Mouse (Mus musculus) liver, postnatal 0 days (tissue): ENCODE measurements around the gene Tekt5. TPM values are rescaled to one million over a fixed set of nuclear protein-coding genes. Genes with fewer than 3 reads are reported as not detected.
A peak's percentile ranks its signal among the peaks of the same experiment; 100 is the strongest.

ENCODE experiments used
- ATAC-seq: fragments of 200-750 bp; cut with Nextera tagmentation; 2 replicates; pipeline ENCODE4 v1.8.0; 2017; ENCODE audit warnings: mild to moderate bottlenecking, moderate library complexity
- DNase-seq: peaks from one replicate; pipeline ENCODE4 v3.0.0-alpha.2; 2016
- H3K27ac ChIP-seq: fragments of 300-500 bp; sonication (generic); 2 replicates; pipeline ENCODE4 v1.5.1; 2014; ENCODE audit warnings: antibody characterized with exemption, moderate library complexity, mild to moderate bottlenecking, low read depth
- H3K27me3 ChIP-seq: fragments of 300-500 bp; sonication (generic); 2 replicates; pipeline ENCODE4 v1.6.1; 2014; ENCODE audit warnings: low read length, control low read depth, mixed read lengths; ENCODE audit not compliant: insufficient read depth
- H3K36me3 ChIP-seq: fragments of 300-500 bp; sonication (generic); replicated peaks from 2 replicates; pipeline ENCODE4 v1.6.1; 2014; ENCODE audit warnings: mild to moderate bottlenecking, control low read depth, low read length, moderate library complexity, mixed read lengths; ENCODE audit not compliant: insufficient read depth
- H3K4me1 ChIP-seq: fragments of 300-500 bp; sonication (generic); 2 replicates; pipeline ENCODE4 v1.6.1; 2014; ENCODE audit warnings: antibody characterized with exemption, mild to moderate bottlenecking, control low read depth; ENCODE audit not compliant: insufficient read depth
- H3K4me2 ChIP-seq: fragments of 300-500 bp; sonication (generic); 2 replicates; pipeline ENCODE4 v1.6.1; 2014; ENCODE audit warnings: low read depth, mild to moderate bottlenecking, low read length, moderate library complexity, mixed read lengths
- H3K4me3 ChIP-seq: fragments of 300-500 bp; sonication (generic); 2 replicates; pipeline ENCODE4 v1.5.1; 2014; ENCODE audit warnings: low read depth, low read length
- H3K9ac ChIP-seq: fragments of 300-500 bp; sonication (generic); replicated peaks from 2 replicates; pipeline ENCODE4 v1.6.1; 2014; ENCODE audit warnings: mild to moderate bottlenecking, moderate library complexity
- H3K9me3 ChIP-seq: fragments of 300-500 bp; sonication (generic); 2 replicates; pipeline ENCODE4 v1.6.1; 2016; ENCODE audit warnings: mild to moderate bottlenecking, control low read depth, low read length, mixed read lengths
- CTCF ChIP-seq: sonication (generic); IDR thresholded peaks from 2 replicates; pipeline ENCODE4 v1.5.1; 2016; ENCODE audit warnings: antibody characterized with exemption, low read depth
- EP300 ChIP-seq: IDR thresholded peaks from 2 replicates; pipeline ENCODE4 v1.6.1; 2016; ENCODE audit warnings: antibody characterized with exemption, low read depth, mild to moderate bottlenecking
- WGBS: fragments of 180-500 bp; shearing (Covaris S2); extraction: QIAGEN DNeasy Blood & Tissue Kit; methylation state at CpG from one replicate; pipeline ENCODE4 v1.1.7; 2014; ENCODE audit not compliant: insufficient replicate concordance; 5-methylcytosine and 5-hydroxymethylcytosine counted together
- polyA plus RNA-seq: library from polyadenylated mRNA; unstranded; fragments of >200 nt; fragmentation: Nextera tagmentation; extraction: Ambion mirVana; gene quantifications from 2 replicates; pipeline ENCODE4 v1.2.1, GENCODE M21; 2015

The Tekt5 gene
- polyA plus RNA-seq, 1 experiment from 2014 or later = not detected

DNA sequence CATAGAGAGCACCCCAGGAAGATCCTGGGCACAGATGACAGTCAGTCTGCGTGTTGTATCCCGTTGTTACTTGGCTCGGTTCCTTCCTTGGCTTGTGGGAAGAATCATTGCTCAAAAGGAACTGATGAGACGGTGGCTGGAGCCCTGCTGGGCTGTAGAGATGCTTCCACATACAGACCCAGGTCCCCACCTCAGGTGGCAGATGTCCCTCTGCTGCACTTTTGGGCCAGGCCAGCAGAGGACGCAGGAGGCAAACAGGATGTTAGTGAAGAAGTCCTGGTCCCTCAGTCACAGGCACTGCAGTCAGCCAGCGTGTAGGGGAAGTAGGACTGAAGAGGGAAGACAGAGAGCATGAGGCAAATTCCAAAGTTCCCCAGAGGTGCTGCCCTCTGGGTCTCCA is 20.7 kb upstream of the Tekt5 start:
- Histone ChIP-seq H3K27ac (no peak overlapping the region), H3K4me3 (no peak overlapping the region), H3K27me3 (no peaks in the 10 kb centered on the region), H3K4me1 (peaks cover 9% of the 10 kb centered on the region; the same call in 1 of the 2 replicates), H3K36me3 (peaks cover 47% of the 10 kb centered on the region), H3K9me3 (no peaks in the 10 kb centered on the region), H3K9ac (no peak overlapping the region), H3K4me2 (no peak overlapping the region)
- ATAC-seq (no peak), DNase-seq (peak; percentile 49)
- 69% methylated on average over 6 of the region's 6 CpGs for WGBS
- TF ChIP-seq CTCF (peak; percentile 74), EP300 (no peak)

DNA sequence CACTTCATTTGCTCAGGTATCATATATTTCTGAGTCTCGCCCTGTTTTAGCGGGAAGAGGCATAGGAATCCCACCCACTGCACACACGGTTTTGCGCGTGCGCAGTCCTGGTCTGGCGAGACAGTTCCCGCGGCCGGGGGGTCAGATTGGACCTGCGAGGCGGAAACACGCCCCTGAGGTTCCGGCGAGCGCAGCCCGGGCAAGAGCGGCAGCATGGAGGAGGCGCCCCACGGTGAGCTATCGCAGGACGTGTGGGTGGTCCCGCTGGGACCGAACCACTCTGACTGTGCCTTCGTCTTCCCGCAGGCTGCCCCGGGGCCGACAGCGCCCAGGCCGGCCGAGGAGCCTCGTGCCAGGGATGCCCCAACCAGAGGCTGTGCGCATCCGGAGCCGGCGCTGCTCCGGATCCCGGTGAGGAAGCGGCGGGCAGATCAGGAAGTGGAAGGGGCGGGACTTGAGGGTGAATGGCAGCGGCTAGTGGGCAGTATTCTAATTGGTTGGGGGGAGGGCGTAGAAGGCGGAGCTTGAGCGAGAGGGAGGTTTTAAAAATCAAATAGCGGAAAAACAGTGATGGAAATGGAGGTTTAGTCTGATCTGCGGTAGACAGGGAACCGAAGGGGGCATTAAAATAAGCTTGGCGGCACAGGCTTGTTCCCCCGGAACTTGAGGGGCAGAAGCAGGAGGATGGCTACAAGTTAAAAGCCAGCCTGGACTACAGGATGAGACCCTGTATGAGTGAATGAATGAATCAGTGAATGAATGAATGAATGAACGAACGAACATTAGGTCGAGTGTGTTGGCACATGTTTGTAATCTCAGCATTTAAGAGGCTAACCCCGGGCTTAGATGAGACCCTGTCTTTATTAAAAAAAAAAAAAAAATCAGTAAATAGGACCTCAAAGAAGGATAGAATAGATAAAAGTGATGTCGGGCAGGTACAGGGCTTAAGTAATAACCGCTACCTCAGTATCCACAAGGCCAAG is 16.8 kb upstream of the Tekt5 start, which contains the start of gene Nubp1:
Gene Nubp1 (plus strand): TSS at position 185 of the 983 bp plus-strand sequence.
- TF ChIP-seq EP300 = no peak
- TF ChIP-seq CTCF = no peak; the same call in 1 of the 2 replicates
- DNase-seq (peak; percentile 95), ATAC-seq (peak; percentile 99)
- Histone ChIP-seq H3K4me3 (peak within 1 kb of the TSS; percentile 76), H3K9me3 (no peaks in the 10 kb centered on the region), H3K9ac (peak within 1 kb of the TSS; percentile 77), H3K4me1 (peaks cover 9% of the 10 kb centered on the region; the same call in 1 of the 2 replicates), H3K4me2 (peak within 1 kb of the TSS; percentile 84), H3K27ac (peak within 1 kb of the TSS; percentile 94), H3K27me3 (0 out of 2 replicates have a peak, but pooled peaks cover 3% of the 10 kb centered on the region), H3K36me3 (peaks cover 16% of the 10 kb centered on the region)
- 3% methylated on average over 52 of the region's 56 CpGs for WGBS

DNA sequence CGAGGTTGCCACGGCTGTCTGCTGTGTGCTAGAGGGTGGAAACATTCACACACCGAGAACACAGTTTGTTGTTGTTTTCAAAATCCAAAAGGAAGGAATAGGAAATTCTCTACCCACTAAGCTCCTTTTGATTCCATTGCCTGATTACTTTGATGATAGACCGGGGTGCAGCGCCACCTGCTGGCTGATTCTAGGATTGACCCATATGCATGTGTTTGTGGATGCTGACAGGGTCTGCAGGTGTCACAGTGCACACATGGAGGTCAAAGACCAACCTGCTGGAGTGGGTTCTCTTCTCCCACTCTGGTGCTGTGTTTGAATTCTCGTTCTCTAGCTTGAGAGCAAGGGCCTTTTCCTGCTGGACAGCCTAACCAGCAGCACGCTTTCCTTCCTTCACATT is 3.9 kb upstream of the Tekt5 start:
- Histone ChIP-seq H3K27me3 (peaks cover 6% of the 10 kb centered on the region; the same call in 1 of the 2 replicates), H3K4me2 (no peak overlapping the region), H3K9me3 (no peaks in the 10 kb centered on the region), H3K36me3 (no peaks in the 10 kb centered on the region), H3K27ac (no peak overlapping the region), H3K9ac (no peak overlapping the region), H3K4me3 (no peak overlapping the region), H3K4me1 (no peaks in the 10 kb centered on the region; the same call in 1 of the 2 replicates)
- DNase-seq = peak; percentile 85
- WGBS = 35% methylated on average over 7 of the region's 7 CpGs
- no peak for ATAC-seq
- TF ChIP-seq EP300 (no peak), CTCF (peak; percentile 95)

DNA sequence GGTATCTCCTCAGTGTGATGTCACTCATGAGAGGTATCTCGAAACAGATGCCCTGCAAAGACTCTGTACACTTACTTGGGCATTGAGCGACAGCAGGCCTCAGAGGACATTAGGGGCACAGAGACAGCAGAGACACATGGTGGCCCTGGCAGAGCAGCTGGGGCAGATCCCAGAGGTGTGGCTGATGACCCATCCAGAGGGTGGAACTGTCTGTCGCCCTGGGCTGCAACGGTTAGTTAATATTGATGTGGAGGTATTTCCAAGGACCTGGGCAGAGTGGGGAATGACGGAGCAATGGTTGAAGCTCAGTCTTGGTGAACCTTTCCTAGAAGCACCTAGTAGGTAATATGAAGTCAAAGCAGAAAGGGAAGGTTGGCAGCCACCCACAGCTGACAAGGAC is 3.5 kb upstream of the Tekt5 start:
- WGBS = 63% methylated on average over 5 of the region's 5 CpGs
- no peak overlapping the region for H3K27ac ChIP-seq
- H3K4me2 ChIP-seq = no peak overlapping the region
- H3K9me3 ChIP-seq = no peaks in the 10 kb centered on the region
- ATAC-seq (no peak), DNase-seq (no peak)
- peaks cover 6% of the 10 kb centered on the region; the same call in 1 of the 2 replicates for H3K27me3 ChIP-seq
- no peaks in the 10 kb centered on the region; the same call in 1 of the 2 replicates for H3K4me1 ChIP-seq
- TF ChIP-seq CTCF (no peak), EP300 (no peak)
- H3K9ac ChIP-seq = no peak overlapping the region
- no peaks in the 10 kb centered on the region for H3K36me3 ChIP-seq
- H3K4me3 ChIP-seq = no peak overlapping the region

DNA sequence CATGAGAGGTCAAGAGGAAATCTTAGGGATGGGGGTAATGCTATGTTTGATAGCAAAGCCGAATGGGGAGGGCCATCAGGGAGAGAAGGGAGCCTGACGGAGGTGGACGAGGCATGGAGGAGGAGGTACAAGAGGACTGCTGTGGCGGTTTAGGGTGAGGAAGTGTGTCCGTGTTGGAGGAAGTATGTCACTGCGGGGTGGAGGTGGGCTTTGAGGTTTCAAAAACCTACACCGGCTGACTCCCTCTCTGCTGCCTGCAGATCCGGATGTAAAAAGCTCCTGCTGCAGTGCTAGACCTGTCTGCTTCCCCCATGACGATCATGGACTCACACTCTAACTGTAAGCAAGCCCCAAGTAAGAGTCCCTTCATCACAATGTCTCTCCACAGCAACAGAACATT is 2.7 kb downstream of the Tekt5 start:
- Histone ChIP-seq H3K36me3 (no peaks in the 10 kb centered on the region), H3K9me3 (no peaks in the 10 kb centered on the region), H3K27ac (no peak overlapping the region), H3K4me1 (no peaks in the 10 kb centered on the region; the same call in 1 of the 2 replicates), H3K4me3 (no peak overlapping the region), H3K4me2 (no peak overlapping the region), H3K27me3 (peaks cover 6% of the 10 kb centered on the region; the same call in 1 of the 2 replicates), H3K9ac (no peak overlapping the region)
- TF ChIP-seq EP300 (no peak), CTCF (no peak)
- 41% methylated on average over 9 of the region's 9 CpGs for WGBS
- DNase-seq (no peak), ATAC-seq (no peak)

DNA sequence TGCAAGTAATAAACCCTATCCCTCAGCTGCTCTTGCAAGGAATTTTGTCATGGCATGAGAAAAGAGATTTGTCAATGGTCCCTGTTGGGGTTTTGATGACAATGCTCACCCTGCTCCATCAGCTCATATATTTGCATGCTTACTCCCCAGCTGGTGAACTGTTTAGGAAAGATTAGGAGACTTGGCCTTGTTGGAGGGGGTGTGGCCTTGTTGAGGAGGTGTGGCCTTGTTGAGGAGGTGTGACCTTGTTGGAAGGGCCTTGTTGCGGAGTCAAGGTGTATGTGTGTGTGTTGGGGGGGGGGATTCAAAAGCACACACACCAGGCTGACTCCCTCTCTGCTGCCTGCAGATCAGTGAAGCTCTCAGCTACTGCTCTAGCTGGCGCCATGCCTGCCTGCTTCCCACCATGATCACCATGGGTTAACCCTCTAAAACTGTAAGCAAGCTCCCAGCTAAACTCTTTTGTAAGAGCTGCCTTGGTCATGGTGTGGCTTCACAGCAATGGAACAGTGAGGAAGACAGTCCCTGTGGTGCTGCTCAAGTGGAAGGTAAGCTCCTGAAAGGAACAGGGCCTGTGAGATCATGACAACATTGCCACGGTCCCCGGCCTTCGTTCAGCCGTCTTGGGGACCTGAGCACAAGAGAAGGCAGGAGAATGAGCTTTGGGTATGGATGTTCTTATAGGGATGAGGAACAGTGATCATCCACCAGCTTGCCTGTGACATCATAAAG is 6.5 kb downstream of the Tekt5 start:
- Histone ChIP-seq H3K9me3 (no peaks in the 10 kb centered on the region), H3K4me3 (no peak overlapping the region), H3K36me3 (no peaks in the 10 kb centered on the region), H3K27me3 (no peaks in the 10 kb centered on the region), H3K4me1 (peaks cover 13% of the 10 kb centered on the region), H3K4me2 (no peak overlapping the region), H3K27ac (no peak overlapping the region), H3K9ac (no peak overlapping the region)
- no peak for TF ChIP-seq CTCF
- WGBS = 77% methylated on average over 6 of the region's 6 CpGs
- no peak for DNase-seq
- no peak for ATAC-seq
